Mouse (Mus musculus) kidney, adult 2 months (tissue): ENCODE measurements at regions not wholly inside any gene's neighbourhood (a gene's known extent, or its start where the extent isn't known, plus 50 kb on each side); places are given as distances from the start of the nearest gene placed in this dataset.

Experiments used
- CTCF ChIP-seq: fragments of 200-500 bp; conservative IDR thresholded peaks from 2 replicates; pipeline ENCODE4 v1.5.1; 2011; ENCODE audit warnings: low read depth, mild to moderate bottlenecking, control low read depth, low read length, moderate library complexity, mixed read lengths; ENCODE audit not compliant: insufficient read depth, insufficient read length
- POLR2A ChIP-seq: fragments of 200-500 bp; IDR thresholded peaks from one replicate; pipeline ENCODE4 v1.6.1; 2011; ENCODE audit warnings: low read depth, low read length, control low read depth

- TF ChIP-seq POLR2A (no peak), CTCF (no peak)
Observed at GRCm38 (mm10) chr11:56269915-56270493, 229.2 kb upstream of the Nmur2 start.
